Mouse (Mus musculus): ENCODE data around the gene Fnbp1.
"Not testable (repeated sequence)": the region's sequence is repeated elsewhere in the genome, so short reads cannot be mapped to it uniquely, and the experiment has no call there.

Gene Fnbp1

DNA sequence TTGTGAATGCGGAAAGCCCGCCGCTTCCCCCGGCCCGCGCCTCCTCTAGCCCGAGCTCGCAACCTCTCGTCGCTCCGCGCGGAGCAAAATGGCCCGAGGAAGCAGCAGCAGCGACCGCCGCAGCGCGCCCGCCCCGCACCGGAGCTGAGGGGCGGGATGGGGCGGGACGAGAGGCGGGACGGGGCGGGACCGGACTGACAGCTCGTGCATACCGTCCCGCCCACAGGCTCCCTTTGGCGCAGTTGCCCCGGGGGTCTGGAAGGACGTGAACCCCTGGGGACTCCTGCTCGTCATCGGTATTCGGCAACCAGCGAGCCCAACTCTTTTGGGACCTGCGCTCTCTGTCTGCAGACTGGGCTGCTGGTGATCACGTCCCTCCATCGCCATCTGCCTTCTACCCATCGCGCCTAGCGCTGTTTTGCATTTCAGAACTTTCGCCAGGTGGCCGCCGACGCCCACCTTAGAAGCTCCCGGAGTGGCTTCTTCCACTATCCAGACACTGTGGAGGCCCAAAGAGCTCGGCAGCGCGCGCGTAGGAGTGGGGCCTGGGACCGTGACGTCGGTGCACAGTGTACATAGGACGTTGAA lies at the start of gene Fnbp1:
Fnbp1 (minus strand) TSS at position 142 of the 588 bp plus-strand sequence.
- DNase-seq: peak; percentile 94

DNA sequence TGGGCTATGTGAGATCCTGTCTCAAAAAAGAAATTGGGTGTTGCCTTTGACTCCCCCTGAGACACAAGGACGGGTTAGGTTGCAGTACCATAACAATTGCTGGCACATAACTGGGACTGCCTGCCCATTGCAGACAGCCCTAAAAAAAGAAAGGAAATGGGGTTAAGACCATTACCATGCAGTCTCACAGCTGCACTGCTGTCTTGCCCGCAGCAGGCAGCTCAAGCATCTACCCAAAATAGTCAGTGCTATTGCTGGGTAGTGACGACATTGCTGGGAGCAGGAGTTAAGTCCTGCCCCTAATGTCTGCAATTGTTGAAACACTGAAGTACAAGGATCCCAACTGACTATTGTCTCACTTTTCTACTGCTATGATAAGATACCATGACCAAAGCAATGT lies 47.8 kb upstream of the Fnbp1 start:
- DNase-seq: no peak

DNA sequence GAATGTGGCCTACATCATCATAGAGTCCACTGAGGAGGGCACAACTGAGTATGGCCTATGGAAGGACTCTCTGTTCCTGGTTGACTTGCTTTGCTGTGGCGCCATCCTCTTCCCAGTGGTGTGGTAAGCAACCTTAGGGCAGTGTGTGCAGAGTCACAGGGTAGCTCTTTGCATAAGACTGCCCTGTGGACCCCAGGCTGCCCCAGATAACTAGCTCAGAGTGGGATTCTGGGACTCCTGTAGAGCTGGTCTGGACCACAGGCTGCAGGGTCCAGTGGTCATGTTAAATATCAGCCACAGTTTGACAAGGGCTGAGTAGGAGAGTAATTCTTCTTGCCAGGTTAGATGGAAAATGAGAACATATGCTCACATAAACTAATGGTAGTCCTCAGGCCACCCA lies 46.9 kb upstream of the Fnbp1 start:
- no peak for DNase-seq

DNA sequence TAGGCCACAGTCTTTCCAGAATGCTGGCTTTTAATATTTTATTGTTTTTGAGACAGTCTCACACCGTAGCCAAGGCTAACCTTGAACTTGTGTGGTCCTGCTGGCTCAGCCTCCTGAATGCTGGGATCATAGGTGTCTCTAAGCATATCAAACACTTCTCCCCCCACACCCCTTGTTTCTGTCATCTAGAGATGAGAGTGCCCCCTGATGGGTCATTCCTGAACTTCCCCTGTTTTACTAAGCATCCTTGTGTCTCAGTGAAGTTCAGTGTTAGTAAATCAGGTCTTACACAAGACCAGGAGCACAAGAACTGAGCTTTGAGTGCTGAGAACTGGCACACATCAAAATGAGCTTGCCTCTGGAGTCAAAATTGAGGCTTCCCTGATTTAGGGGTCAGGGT lies 42.0 kb upstream of the Fnbp1 start:
- DNase-seq: no peak

DNA sequence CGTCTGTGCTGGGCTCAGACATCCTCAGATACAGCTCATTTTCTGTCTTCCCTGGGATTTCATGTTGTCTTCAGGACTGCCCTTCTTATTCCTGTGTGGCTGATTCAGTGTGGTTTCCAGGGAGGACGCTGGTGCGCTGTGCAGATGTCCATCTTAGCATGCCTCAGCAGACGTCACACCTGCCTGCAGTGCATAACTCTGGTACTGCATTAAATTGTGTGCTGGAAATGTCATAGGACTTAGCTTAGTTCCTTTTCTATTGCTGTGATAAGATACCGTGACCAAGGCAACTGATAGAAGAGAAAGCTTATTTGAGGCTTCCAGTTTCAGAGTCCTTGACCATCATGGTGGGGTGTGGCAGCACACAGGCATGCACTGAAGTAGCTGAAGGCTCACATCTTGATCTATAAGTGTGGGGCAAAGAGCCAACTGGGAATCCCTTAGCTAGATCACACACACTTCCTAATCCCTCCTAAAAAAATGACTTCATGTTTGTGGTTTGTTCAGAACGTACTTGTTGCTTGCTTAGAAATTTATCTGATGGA lies 41.0 kb upstream of the Fnbp1 start:
- DNase-seq: no peak

DNA sequence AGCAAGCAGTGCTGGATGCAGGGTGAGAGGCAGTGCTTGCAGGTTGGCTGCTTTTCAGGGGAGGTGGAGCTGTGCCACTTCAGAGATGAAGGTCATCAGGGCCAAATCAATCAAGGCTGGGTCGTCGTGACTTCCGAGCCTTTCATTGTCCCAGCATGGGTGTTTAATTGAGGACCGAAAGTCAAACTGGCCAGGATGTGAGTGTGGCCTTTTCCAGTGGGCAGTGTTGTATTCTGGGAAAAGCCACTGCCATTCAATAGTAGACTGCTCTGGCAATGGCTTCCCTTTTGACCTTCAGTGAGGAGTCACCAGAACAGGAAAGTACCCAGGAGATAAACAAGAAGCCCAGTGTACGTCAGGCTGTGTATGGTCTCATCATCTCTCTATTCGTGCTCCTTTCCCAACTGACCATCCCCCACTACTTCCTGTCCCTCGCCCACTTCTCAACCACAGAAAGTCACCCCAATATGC lies 38.3 kb upstream of the Fnbp1 start:
- no peak for DNase-seq

DNA sequence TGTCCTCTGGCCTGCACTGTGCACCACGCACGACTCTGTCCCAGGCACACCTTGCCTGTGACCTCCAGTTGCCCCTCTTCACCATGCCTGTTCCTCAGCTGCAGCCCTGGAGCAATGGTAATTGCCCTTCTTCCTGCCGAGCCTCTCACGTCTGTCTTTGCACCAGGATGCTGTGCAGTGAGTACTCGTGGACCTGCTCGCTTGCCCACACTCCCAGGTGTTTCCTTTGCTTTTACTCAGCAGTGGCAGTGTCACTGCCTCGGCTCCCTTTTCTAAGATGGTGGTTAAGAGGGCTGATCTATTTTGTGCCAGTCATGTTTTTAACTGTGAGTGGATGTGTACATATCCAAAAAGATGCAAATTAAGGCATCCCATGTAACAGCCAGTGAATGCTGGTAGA lies 37.7 kb upstream of the Fnbp1 start:
- no peak for DNase-seq

DNA sequence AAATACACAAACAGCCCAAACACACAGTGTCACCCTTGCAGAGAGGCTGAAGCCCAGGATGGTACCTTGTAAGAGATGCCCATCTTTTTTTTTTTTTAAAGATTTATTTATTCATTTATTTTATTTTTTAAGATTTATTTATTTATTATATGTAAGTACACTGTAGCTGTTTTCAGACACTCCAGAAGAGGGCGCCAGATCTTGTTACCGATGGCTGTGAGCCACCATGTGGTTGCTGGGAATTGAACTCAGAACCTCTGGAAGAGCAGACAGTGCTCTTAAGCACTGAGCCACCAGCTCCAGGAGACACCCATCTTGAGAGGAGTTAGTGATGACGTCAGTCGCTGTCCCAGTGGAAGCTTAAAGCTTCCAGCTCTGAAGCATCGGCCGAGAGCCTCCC lies 36.8 kb upstream of the Fnbp1 start:
- DNase-seq: peak; percentile 57

DNA sequence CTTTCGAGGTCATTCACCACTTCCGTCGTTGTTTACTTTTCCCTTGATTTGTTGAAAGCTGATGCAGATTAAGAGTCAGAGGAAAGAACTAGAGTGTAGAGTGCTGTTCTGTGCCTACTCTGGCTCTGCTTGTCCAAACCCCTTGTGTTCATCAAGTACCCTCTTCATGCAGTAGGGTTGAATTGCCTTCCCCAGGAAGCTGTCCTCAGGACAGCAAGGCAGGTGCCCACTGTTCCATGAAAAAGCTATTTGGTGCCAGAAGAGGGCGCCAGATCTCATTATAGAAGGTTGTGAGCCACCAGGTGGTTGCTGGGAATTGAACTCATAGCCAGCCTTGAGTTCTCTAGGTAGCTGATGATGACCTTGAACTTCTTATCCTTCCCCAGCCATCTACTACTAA lies 31.5 kb upstream of the Fnbp1 start:
- no peak for DNase-seq

DNA sequence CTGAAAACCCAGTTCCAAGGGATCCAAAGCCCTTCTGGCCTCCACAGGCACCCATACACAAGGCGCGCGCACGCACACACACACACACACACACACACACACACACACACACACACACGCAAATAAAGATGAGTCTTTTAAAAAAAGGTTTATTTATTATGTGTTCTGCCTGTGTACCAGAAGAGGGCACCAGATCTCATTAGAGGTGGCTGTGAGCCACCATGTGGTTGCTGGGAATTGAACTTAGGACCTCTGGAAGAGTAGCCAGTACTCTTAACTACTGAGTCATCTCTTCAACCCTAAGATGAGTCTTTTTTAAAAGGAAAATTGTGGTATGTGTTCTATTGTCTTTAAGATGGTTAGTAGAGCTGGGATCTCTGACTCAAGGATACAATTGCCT lies 30.7 kb upstream of the Fnbp1 start:
- DNase-seq: no peak

DNA sequence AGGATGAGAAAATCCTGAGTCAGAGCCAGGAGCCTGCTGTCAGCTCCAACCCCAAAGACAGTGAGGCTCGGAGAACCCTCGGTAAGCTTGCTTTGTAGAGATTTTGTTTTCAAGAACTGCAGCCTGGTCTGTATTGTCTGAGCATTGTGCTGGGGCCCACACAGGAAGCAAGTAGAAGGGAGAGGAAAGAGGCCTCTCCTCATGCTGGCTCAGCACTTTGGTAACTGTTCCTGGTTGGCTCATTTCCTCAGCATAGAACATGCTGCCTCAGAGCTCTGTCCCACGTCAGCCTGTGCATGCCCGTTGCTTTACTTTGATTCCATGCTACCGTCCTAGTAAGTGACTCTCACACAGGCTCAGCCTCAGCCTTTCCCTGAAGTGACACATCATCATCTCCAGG lies 30.2 kb upstream of the Fnbp1 start:
- peak; percentile 47 for DNase-seq

DNA sequence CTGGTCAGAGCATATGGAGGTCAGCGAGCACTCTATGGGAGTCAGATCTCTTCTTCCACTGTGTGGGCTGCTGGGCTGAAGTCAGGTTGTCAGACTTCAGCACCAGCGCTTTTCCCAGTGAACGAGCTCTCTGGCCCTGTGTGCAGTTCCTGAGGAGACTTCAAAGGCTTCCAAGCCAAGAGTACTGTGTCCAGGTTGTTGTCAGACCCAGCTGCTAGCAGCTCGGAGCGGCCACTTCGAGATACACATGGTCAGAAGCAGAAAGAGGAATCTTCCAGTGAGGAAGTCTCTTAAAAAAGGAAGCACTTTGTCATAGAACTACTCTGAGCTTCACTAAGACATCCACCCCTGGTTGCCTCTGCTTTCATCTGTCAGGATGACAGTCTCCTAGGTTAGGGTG lies 28.4 kb upstream of the Fnbp1 start:
- DNase-seq: no peak

DNA sequence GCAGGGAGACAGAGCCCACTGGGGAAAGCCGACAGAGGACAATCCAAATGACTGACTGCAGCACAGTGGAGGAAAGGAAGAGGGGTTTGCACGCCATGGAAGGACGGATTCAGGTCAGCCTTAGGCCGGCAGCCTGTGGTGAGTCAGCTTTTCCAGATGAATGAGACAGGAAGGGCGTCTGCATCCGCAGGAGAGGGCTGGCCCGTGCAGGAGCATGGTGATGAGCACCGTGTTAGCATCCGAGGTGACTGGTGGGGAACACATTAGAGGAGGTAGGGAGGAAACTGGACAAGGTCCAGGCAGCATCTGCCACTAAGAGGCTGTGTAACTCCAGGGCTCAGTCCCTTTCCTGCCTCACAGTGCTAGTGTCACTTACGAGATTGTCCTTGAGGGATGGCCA lies 27.2 kb upstream of the Fnbp1 start:
- peak; percentile 66 for DNase-seq

DNA sequence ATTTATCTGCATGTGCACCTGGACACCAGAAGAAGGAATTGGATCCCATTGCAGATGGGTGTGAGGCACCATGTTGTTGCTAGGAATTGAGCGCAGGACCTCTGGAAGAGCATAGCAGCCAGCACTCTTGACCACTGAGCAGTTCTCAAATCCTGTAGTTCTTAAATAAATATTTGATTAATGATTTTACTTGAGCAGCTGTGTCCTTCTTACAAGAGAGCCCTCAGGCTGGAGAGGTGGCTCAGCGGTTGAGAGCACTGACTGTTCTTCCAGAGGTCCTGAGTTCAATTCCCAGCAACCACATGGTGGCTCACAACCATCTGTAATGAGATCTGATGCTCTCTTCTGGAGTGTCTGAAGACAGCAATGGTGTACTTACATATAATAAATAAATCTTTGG lies 25.8 kb upstream of the Fnbp1 start:
- not testable (repeated sequence) for DNase-seq

DNA sequence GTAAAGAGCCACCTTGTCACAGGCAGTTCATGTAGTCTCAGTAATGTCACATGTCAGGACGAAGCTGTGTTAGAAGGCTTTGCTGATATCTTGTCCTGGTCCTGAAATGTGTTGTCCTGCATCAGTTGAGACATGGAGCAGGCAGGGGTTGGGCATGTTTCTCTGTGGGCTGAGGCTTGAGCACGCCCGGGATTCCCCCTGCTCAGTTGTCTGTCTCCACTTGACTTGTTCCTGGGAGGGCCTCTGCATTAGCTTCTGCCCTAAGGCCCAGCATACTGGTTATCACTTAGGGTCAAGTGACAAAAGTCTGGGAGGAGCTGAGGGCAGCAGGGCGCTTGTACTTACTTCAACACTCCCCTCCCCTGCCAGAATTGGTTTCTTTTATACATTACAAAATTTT lies 23.7 kb upstream of the Fnbp1 start:
- no peak for DNase-seq

DNA sequence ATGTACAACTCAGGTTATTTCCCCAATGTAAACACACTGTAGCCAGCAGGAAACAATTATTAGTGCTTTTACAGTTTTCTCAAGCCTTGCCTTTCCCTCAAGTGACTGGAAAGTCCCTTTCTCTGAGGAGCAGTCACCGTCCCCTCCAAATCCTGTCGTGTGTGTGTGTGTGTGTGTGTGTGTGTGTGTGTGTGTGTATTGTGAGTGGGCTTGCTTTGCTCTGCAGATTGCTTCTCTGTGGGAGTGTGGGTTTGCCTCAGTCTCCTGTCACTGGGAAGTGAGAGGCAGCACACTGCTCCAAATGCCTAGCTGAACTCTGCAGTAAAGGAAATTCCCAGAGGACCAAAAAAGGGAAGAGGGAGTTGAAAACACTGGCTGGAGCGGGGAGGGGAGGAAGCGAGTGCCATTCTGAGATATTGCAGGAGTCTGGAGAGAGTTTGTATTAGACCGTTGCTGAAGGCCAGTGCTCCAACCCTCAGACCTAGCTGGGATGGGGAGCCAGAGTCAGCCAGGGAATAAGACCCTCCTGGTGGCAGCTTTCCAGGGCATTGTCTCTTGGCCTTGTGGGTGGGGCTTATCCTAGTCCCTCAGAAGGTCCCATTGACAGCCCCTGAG lies 23.1 kb upstream of the Fnbp1 start:
- DNase-seq: peak; percentile 81

DNA sequence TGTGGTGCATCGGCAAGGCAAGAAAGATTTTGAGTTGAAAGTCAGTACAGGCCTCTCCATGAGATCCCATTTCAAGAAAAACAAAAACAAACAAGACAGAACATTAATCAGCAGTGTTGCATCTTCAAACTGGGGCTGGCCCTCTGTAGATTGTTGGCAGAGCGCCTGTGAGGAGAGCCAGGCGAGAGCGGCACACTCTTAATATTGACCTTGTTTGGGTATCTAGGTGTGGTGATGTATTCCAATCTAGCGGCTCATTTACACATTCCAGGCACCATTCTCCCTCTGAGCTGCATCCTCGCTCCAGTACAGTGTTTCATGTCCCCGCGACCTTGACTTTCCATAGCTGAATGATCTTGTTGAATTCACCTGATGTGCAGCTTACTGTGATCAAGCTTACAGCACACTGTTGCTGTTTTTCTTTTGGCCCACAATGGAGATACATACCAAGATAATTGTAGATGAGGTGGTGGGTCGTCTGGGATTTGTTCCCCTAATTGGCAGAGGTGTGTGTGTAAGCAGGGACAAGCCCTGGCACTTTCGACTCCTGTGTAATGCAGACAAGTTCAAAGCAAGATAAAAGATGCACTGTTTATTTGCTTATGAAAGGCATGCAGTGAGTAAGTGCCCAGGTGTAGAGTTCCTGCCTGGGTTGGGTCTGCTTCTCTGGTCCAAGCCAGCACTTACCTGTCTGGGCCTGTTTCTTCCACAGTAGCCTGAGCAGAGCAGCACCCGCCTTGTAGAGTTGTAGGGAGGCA lies 21.7 kb upstream of the Fnbp1 start:
- DNase-seq: peak; percentile 55

DNA sequence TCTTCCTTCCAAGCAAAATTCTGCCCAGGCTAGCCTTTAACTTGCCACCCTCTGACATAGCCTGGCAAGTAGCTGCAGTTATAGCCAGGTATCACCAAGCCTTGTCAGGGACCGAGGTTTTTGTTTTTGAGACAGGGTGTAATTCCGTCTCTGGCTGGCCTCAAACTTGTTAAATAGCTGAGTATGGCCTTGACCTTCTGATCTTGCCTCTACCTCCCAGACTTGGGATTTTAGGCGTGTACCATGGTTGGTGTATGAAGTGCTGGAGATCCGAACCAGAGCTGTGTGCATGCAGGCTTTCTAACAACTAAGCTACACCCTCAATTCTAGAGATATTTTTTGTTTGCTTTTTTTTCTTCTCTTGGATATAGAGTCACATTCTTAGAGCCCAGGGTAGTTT lies 19.8 kb upstream of the Fnbp1 start:
- no peak for DNase-seq

DNA sequence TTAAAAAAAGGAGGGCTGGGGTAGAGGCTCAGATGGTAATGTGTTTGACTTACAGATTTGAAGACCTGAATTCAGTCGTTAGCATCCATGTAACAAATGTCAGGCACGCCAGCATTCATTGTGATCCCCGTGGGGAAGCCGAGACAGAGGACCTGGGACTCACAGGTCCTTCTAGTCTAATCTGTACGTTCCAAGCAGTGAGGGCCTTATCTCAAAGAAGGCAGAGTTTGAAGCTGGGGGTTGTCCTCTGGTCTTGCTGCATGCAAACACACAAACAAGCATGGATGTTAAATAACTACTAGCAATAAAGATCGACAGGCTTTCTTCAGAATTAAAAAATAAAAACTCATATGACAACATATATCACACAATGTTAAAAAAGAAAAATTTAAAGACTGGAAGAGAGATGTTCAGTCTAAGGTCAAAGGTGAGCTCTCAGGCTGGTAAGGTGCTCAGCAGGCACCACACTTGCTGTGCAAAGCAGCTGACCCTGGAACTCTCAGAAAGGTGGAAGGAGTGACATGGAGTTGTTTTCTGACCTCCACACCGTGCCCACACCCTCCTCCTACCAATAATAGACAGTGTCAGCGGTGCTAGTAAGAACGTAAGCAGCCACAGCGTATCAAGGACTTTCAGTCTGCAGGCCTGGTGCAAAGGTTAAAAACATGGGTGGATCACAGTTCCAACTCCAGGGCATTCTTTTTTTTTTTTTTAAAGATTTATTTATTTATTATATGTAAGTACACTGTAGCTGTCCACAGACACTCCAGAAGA lies 18.5 kb upstream of the Fnbp1 start:
- DNase-seq: peak; percentile 41

DNA sequence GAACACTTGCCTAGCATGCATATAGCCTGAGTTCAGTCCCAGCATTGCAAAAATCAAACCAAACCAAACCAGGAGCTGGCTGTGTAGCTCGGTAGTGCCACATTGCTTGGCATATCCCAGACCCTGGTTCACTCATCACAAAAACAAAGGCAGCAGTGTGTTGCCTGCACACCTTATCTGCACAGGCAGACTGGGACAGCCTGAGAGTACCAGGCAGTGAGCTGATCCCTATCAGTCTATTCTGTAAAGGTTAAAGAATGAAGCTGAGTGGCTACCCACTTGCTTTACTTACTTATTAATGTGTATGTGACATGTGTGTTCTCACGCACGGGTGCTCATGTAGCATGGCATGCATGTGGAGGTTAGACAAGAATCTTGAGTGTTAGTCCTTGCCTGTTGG lies 15.0 kb upstream of the Fnbp1 start:
- DNase-seq: no peak

DNA sequence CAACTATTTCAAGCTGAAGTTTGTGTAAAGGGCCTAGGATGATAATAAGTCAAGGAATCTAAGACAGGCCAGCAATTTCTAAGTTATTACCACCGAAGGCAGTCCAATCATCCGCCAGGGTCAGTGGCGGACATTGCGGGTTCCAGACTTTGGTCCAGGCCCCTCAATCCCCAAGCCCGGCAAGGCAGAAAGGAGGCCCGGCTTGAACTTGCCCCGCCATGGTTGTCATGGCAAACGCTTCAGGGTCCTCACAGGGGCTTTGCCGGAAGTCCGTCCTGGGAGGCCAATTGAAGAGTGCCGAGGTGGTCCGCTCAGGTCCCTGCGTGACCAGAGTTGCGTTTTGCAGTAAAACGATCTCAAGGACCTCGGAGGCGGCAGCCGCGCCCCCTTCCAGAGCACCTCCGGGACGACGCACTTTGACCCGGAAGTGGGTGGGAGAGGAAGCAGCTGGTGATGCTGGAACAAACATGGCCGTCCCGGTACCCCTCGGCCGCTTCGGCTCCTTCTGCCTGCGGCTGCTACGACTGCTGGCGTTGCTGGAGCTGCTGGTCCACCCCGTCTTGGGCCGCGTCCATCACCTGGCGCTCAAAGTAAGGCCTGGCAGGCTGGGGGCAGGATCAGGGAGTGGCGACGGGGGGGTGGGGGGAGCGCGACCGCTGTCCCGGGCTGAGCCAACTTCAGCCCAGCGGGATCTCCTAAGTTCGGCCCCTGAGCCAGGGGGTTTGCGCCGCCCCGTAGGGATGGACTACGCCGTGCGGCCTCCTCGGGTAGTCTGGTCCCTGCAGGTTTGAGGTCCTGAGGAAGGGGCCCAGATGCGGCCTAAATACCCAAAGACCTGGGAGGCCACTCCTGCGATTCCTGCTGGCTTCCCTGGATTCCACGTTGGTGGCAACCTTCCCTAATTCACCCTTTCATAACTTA lies 10.3 kb upstream of the Fnbp1 start, which contains the start of gene Gpr107:
Gpr107 (plus strand) TSS at position 425 of the 921 bp plus-strand sequence.
- peak; percentile 93 for DNase-seq

DNA sequence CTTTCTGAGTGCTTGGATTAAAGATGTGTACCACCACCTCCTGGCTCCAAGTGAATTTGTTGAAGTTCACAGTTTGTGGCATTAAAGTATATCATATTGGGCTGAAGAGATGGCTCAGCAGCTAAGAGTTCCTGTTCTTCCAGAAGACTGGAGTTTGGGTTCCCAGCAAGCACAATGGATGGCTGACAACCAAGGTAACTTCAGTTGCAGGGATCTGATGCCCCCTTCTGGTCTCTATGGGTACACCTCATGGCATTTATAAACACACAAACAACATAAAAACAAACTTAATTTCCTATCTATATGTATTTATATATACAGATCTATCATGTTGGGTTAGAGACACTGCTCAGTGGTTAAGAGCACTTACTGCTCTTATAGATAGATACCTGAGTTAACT lies 9.0 kb upstream of the Fnbp1 start:
- no peak for DNase-seq
